Mouse (Mus musculus): ENCODE data around the gene B3gnt8. TPM values are rescaled to one million over a fixed set of nuclear protein-coding genes. Genes with fewer than 3 reads are reported as not detected.

The B3gnt8 gene
- polyA plus RNA-seq, 1 experiment from 2014 or later = 10.5 TPM

DNA sequence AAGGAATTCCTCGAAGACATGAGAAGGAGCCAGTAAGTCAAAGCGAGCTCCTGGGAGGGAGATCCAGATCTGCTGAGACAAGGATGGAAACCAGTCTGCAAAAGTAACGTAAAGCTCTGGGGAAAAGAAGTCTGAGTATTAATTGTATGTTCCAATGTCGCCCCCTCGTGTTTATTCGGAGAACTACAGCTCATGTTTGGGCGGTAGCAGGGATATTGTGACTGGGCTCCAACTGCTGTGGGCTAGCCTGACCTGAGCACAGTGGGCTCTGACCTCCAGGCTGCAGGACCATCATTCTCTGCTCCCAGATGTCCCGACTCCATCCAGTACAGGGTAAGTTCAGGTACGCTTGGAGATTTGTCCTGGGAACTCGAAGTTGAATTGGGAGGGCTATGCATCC lies 26.8 kb upstream of the B3gnt8 start:
- no peaks in the 10 kb centered on the region for H3K27me3 ChIP-seq (ENCODE audit: control insufficient read depth, insufficient read depth, low read depth, low read length)
- no peak overlapping the region for H3K4me3 ChIP-seq (ENCODE audit: low read length)
- H3K27ac ChIP-seq (ENCODE audit: low read length) = no peak overlapping the region
- H3K4me2 ChIP-seq (ENCODE audit: low read depth, low read length) = no peak overlapping the region
- H3K36me3 ChIP-seq (ENCODE audit: control insufficient read depth, insufficient read depth, low read length) = no peaks in the 10 kb centered on the region
- H3K9me3 ChIP-seq (ENCODE audit: control insufficient read depth, low read length) = no peaks in the 10 kb centered on the region
- WGBS = 9% methylated on average over 10 of the region's 10 CpGs
- H3K9ac ChIP-seq (ENCODE audit: low read length) = no peak overlapping the region
- ATAC-seq (ENCODE audit: low read depth) = 0 out of 2 replicates have a peak, but pooled peaks have one; percentile 12
- no peaks in the 10 kb centered on the region for H3K4me1 ChIP-seq (replicated peaks; ENCODE audit: control insufficient read depth, insufficient read depth, low read length)

DNA sequence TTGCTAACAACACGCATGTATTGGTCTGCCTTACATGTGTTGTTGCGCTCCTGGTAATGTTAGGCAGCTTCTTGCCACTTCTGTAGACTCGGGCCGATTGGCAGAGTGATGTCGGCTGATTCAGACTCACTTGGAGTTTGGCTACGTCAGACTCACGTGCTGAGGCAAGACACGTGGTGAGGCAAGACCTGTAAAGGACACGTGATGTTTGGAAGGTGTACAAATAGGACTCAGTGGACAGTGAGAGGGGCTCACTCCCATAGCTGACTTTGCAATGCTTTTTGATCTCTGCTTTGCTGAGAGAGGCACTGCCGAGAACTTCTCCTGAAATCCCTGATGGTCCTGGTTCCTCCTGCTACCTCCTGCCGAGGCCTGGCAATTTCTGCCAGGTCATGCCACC lies 25.8 kb upstream of the B3gnt8 start:
- Histone ChIP-seq H3K9ac (ENCODE audit: low read length) (no peak overlapping the region), H3K4me2 (ENCODE audit: low read depth, low read length) (no peak overlapping the region), H3K4me3 (ENCODE audit: low read length) (no peak overlapping the region), H3K27ac (ENCODE audit: low read length) (no peak overlapping the region), H3K4me1 (replicated peaks; ENCODE audit: control insufficient read depth, insufficient read depth, low read length) (no peaks in the 10 kb centered on the region), H3K9me3 (ENCODE audit: control insufficient read depth, low read length) (no peaks in the 10 kb centered on the region), H3K27me3 (ENCODE audit: control insufficient read depth, insufficient read depth, low read depth, low read length) (no peaks in the 10 kb centered on the region), H3K36me3 (ENCODE audit: control insufficient read depth, insufficient read depth, low read length) (no peaks in the 10 kb centered on the region)
- WGBS = 83% methylated on average over 11 of the region's 11 CpGs
- no peak for ATAC-seq (ENCODE audit: low read depth)

DNA sequence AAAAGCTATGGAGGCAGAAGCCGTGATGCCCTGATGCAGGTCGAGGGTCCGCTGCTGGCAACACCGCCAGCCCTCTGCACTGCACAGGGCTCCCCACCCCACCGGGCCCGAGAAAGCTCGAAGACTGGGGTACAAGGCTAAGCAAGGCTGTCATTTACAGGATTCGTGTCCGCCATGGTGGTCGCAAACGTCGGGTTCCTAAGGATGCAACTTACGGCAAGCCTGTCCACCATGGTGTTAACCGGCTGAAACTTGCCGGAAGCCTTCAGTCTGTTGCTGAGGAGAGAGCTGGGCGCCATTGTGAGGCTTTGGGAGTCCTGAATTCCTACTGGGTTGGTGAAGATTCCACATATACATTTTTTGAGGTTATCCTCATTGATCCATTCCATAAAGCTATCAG lies 25.1 kb upstream of the B3gnt8 start:
- Histone ChIP-seq H3K9ac (ENCODE audit: low read length) (no peak overlapping the region), H3K27ac (ENCODE audit: low read length) (no peak overlapping the region), H3K27me3 (ENCODE audit: control insufficient read depth, insufficient read depth, low read depth, low read length) (no peaks in the 10 kb centered on the region), H3K4me1 (replicated peaks; ENCODE audit: control insufficient read depth, insufficient read depth, low read length) (no peaks in the 10 kb centered on the region), H3K4me3 (ENCODE audit: low read length) (no peak overlapping the region), H3K4me2 (ENCODE audit: low read depth, low read length) (no peak overlapping the region), H3K9me3 (ENCODE audit: control insufficient read depth, low read length) (no peaks in the 10 kb centered on the region), H3K36me3 (ENCODE audit: control insufficient read depth, insufficient read depth, low read length) (no peaks in the 10 kb centered on the region)
- 86% methylated on average over 16 of the region's 16 CpGs for WGBS
- ATAC-seq (ENCODE audit: low read depth) = no peak

DNA sequence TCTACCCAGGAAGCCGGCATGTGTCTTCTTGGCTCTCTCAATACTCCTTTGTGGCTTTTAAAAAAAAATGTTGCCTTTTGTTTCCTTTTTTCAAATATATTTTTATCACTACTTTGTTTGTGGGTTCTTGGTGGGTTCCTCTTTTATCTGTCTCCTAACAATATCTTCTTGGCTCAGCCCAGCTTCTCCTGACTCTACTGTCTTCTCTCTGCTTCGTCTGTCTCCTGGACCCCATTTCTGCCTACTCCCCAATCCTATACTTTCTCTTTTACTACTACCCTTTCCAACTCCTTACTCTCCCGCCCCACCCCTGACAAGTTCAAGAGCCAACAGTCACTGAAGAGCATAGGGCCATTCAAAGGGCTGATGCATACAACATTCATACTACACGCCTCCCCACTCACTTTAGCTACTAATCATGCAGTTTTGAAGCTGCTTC lies 19.8 kb upstream of the B3gnt8 start:
- H3K4me2 ChIP-seq (ENCODE audit: low read depth, low read length) = no peak overlapping the region
- H3K27me3 ChIP-seq (ENCODE audit: control insufficient read depth, insufficient read depth, low read depth, low read length) = no peaks in the 10 kb centered on the region; the same call in 1 of the 2 replicates
- H3K36me3 ChIP-seq (ENCODE audit: control insufficient read depth, insufficient read depth, low read length) = no peaks in the 10 kb centered on the region
- no peak overlapping the region for H3K27ac ChIP-seq (ENCODE audit: low read length)
- no peak overlapping the region for H3K4me3 ChIP-seq (ENCODE audit: low read length)
- 71% methylated on average over 4 of the region's 4 CpGs for WGBS
- no peaks in the 10 kb centered on the region for H3K9me3 ChIP-seq (ENCODE audit: control insufficient read depth, low read length)
- H3K9ac ChIP-seq (ENCODE audit: low read length) = no peak overlapping the region
- H3K4me1 ChIP-seq (replicated peaks; ENCODE audit: control insufficient read depth, insufficient read depth, low read length) = no peaks in the 10 kb centered on the region
- no peak for ATAC-seq (ENCODE audit: low read depth)

DNA sequence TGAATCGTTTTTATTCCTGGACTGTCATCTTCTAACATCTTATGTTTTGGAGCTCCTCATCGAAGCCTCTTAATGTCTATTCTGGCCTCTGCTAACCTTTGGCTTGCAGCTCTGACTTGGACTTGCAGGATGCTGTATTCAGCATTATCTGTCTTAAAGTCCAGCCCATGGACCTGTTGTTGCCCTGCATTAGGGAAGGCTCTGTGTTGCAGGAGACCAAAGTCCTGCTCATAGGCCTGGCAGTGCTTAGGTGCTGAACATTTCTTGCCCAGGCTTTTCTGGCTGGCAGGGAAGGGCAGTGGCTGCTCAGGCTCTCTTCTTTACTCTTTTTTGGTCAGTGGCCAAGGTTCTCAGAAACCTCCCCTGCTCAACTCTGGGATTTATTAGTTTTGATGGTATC lies 19.3 kb upstream of the B3gnt8 start:
- H3K4me1 ChIP-seq (replicated peaks; ENCODE audit: control insufficient read depth, insufficient read depth, low read length) = no peaks in the 10 kb centered on the region
- no peaks in the 10 kb centered on the region for H3K9me3 ChIP-seq (ENCODE audit: control insufficient read depth, low read length)

DNA sequence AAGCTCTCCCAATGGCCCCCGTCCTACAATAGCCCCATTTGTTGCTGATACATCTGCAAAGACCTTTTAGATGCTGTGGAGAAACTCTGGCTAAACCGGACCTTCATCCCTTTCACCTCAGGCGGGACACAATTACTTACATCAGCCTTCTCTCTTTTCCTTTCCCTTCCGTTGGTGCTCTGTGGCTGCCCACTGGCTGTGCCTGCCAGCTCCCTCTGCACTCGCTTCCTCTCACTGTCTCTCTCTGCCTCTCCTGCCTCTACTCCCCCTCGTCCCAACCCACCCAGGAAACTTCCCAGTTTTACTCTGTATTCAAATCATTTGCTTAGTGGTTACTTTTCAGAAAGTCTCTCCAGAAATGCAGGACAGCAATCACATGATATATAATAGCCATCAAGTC lies 16.4 kb upstream of the B3gnt8 start:
- no peaks in the 10 kb centered on the region; the same call in 1 of the 2 replicates for H3K27me3 ChIP-seq (ENCODE audit: control insufficient read depth, insufficient read depth, low read depth, low read length)

More for the DNA sequence above, 19.3 kb upstream of the B3gnt8 start:
- Histone ChIP-seq H3K9ac (ENCODE audit: low read length) (no peak overlapping the region), H3K27me3 (ENCODE audit: control insufficient read depth, insufficient read depth, low read depth, low read length) (no peaks in the 10 kb centered on the region; the same call in 1 of the 2 replicates), H3K4me2 (ENCODE audit: low read depth, low read length) (no peak overlapping the region), H3K36me3 (ENCODE audit: control insufficient read depth, insufficient read depth, low read length) (no peaks in the 10 kb centered on the region), H3K27ac (ENCODE audit: low read length) (no peak overlapping the region), H3K4me3 (ENCODE audit: low read length) (no peak overlapping the region)
- ATAC-seq (ENCODE audit: low read depth) = no peak
- WGBS = 64% methylated on average over 2 of the region's 2 CpGs

DNA sequence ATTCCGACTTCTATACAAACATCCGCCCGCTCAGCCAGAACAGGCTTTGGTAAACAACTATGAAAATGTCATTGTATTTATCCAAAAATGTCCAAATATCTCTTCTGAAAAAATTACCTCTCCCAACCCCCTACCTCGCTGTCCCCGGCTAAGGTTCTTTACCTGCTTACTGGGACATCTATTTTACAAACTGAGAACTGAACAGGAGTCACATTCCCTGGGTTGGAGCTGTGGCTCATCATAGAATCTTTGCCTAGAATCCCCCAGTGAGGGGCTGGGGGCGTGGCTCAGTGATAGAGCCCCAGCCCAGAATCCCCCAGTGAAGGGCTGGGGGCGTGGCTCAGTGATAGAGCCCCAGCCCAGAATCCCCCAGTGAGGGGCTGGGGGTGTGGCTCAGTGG lies 15.0 kb upstream of the B3gnt8 start:
- H3K36me3 ChIP-seq (ENCODE audit: control insufficient read depth, insufficient read depth, low read length) = no peaks in the 10 kb centered on the region
- no peak overlapping the region for H3K4me3 ChIP-seq (ENCODE audit: low read length)
- H3K4me2 ChIP-seq (ENCODE audit: low read depth, low read length) = no peak overlapping the region
- no peak overlapping the region for H3K9ac ChIP-seq (ENCODE audit: low read length)
- H3K9me3 ChIP-seq (ENCODE audit: control insufficient read depth, low read length) = no peaks in the 10 kb centered on the region
- no peak overlapping the region for H3K27ac ChIP-seq (ENCODE audit: low read length)
- no peak for ATAC-seq (ENCODE audit: low read depth)
- no peaks in the 10 kb centered on the region for H3K4me1 ChIP-seq (replicated peaks; ENCODE audit: control insufficient read depth, insufficient read depth, low read length)
- 30% methylated on average over 7 of the region's 7 CpGs for WGBS
- H3K27me3 ChIP-seq (ENCODE audit: control insufficient read depth, insufficient read depth, low read depth, low read length) = no peaks in the 10 kb centered on the region; the same call in 1 of the 2 replicates

More for the DNA sequence above, 16.4 kb upstream of the B3gnt8 start:
- H3K9me3 ChIP-seq (ENCODE audit: control insufficient read depth, low read length) = no peaks in the 10 kb centered on the region
- ATAC-seq (ENCODE audit: low read depth) = no peak
- no peak overlapping the region for H3K4me2 ChIP-seq (ENCODE audit: low read depth, low read length)
- 32% methylated on average over 6 of the region's 6 CpGs for WGBS
- H3K36me3 ChIP-seq (ENCODE audit: control insufficient read depth, insufficient read depth, low read length) = no peaks in the 10 kb centered on the region
- H3K27ac ChIP-seq (ENCODE audit: low read length) = no peak overlapping the region
- H3K4me1 ChIP-seq (replicated peaks; ENCODE audit: control insufficient read depth, insufficient read depth, low read length) = no peaks in the 10 kb centered on the region
- H3K9ac ChIP-seq (ENCODE audit: low read length) = no peak overlapping the region
- no peak overlapping the region for H3K4me3 ChIP-seq (ENCODE audit: low read length)

DNA sequence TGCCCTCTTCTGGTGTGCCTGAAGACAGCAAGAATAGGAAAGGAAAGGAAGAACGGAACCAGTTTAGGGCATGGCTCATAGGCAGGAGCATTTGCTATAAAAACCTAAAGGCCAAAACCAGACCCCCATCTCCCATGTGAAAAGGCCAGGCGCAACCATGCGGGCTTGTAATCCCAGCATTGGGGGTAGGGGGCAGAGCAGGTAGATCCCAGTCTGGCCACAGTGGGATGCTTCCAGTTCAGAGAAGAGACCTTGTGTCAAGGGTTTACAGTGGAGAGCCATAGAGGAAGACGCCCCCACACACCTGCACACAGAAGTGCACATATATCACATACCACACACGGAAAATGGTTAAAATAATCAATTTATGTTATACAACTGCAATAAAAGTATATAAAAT lies 12.4 kb upstream of the B3gnt8 start:
- no peaks in the 10 kb centered on the region for H3K9me3 ChIP-seq (ENCODE audit: control insufficient read depth, low read length)
- H3K36me3 ChIP-seq (ENCODE audit: control insufficient read depth, insufficient read depth, low read length) = no peaks in the 10 kb centered on the region
- no peak overlapping the region for H3K9ac ChIP-seq (ENCODE audit: low read length)
- no peak overlapping the region for H3K4me2 ChIP-seq (ENCODE audit: low read depth, low read length)
- H3K27ac ChIP-seq (ENCODE audit: low read length) = no peak overlapping the region
- no peak overlapping the region for H3K4me3 ChIP-seq (ENCODE audit: low read length)
- no peak for ATAC-seq (ENCODE audit: low read depth)
- H3K27me3 ChIP-seq (ENCODE audit: control insufficient read depth, insufficient read depth, low read depth, low read length) = no peaks in the 10 kb centered on the region; the same call in 1 of the 2 replicates
- 90% methylated on average over 5 of the region's 5 CpGs for WGBS
- no peaks in the 10 kb centered on the region; the same call in 1 of the 2 replicates for H3K4me1 ChIP-seq (replicated peaks; ENCODE audit: control insufficient read depth, insufficient read depth, low read length)

DNA sequence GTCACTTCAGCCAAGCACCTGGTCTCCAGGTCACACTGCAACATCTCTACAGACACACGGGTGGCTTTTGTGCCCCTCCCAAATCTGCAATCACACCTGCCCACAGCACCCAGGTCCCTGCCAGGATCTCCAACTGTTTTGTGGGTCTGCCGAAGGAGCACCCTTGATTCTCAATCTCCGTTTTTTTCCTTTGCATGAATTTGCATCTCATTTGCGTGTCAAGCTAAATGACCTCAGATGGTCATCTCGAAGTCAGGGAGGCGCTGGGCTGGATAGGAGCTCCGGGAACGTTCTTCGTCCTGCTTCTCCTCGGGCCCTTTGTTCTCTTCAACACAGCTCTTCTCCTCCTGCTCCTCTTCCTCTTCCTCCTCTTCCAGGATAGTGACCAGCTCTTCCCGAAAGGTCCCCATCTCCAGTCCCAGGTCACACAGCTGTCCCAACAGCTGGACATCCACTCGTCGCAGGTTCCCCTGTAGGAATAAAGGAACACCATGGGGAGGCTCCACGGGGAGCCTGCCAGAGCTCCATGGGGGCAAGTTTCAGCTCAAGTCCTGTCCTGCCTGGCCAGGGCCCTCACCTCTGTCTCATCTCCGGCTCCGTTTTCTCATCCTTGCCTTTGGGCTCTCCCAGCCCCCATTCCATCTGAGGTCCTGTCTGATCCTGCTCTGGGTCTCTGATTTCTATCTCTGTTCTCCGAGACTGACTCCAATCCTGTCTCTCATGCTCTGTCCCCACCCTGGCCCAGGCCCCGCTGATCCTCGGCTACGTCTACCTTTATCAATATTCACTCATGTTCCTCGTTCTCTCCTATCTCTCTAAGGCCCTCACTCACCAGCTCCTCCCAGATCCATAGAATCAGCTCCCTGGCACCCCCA lies 11.4 kb upstream of the B3gnt8 start:
- no peak overlapping the region for H3K27ac ChIP-seq (ENCODE audit: low read length)
- 68% methylated on average over 21 of the region's 21 CpGs for WGBS
- ATAC-seq (ENCODE audit: low read depth) = no peak

More for the DNA sequence above, 11.4 kb upstream of the B3gnt8 start:
- no peaks in the 10 kb centered on the region for H3K9me3 ChIP-seq (ENCODE audit: control insufficient read depth, low read length)
- H3K9ac ChIP-seq (ENCODE audit: low read length) = no peak overlapping the region
- H3K4me2 ChIP-seq (ENCODE audit: low read depth, low read length) = no peak overlapping the region
- no peak overlapping the region for H3K4me3 ChIP-seq (ENCODE audit: low read length)
- H3K36me3 ChIP-seq (ENCODE audit: control insufficient read depth, insufficient read depth, low read length) = no peaks in the 10 kb centered on the region
- no peaks in the 10 kb centered on the region; the same call in 1 of the 2 replicates for H3K27me3 ChIP-seq (ENCODE audit: control insufficient read depth, insufficient read depth, low read depth, low read length)
- H3K4me1 ChIP-seq (replicated peaks; ENCODE audit: control insufficient read depth, insufficient read depth, low read length) = no peaks in the 10 kb centered on the region; the same call in 1 of the 2 replicates
